Mouse (Mus musculus): ENCODE results near the gene Gm49486. TPM values are rescaled to one million over a fixed set of nuclear protein-coding genes. Genes with fewer than 3 reads are reported as not detected.

The Gm49486 gene
- 1.3 TPM for polyA plus RNA-seq (2014; fragmentation: Illumina TruSeq; extraction: RNeasy Lipid Tissue Mini Kit (QIAGEN cat#74804); ENCODE audit: low read depth, low replicate concordance)

GRCm38 (mm10) chr15:79229058-79229821 lies at the start of gene Gm49486, which contains the start of gene Pick1:
Gm49486 (plus strand) TSS chr15:79229391.
Pick1 (plus strand) TSS chr15:79229173.

GRCm38 (mm10) chr15:79254661-79255060 lies 25.5 kb downstream of the Gm49486 start, which contains the start of gene Slc16a8:
Slc16a8 (minus strand) TSS chr15:79254761.

GRCm38 (mm10) chr15:79285399-79285798 lies 56.2 kb downstream of the Gm49486 start, which contains the start of gene Baiap2l2:
Baiap2l2 (minus strand) TSS chr15:79285537.

Other genes with a start within 250 kb of the Gm49486 start
- 206 TPM for gene H1f0, start 200.9 kb upstream of the Gm49486 start, polyA plus RNA-seq (2014; fragmentation: Illumina TruSeq; extraction: RNeasy Lipid Tissue Mini Kit (QIAGEN cat#74804); ENCODE audit: low read depth, low replicate concordance)
- not detected for gene Galr3, start 187.5 kb upstream of the Gm49486 start, polyA plus RNA-seq (2014; fragmentation: Illumina TruSeq; extraction: RNeasy Lipid Tissue Mini Kit (QIAGEN cat#74804); ENCODE audit: low read depth, low replicate concordance)
- gene Ankrd54, start 166.5 kb upstream of the Gm49486 start, polyA plus RNA-seq (2014; fragmentation: Illumina TruSeq; extraction: RNeasy Lipid Tissue Mini Kit (QIAGEN cat#74804); ENCODE audit: low read depth, low replicate concordance), result 1.5 TPM
- 76.2 TPM for gene Eif3l, start 154.2 kb upstream of the Gm49486 start, polyA plus RNA-seq (2014; fragmentation: Illumina TruSeq; extraction: RNeasy Lipid Tissue Mini Kit (QIAGEN cat#74804); ENCODE audit: low read depth, low replicate concordance)
- gene Micall1, start 120.5 kb upstream of the Gm49486 start, polyA plus RNA-seq (2014; fragmentation: Illumina TruSeq; extraction: RNeasy Lipid Tissue Mini Kit (QIAGEN cat#74804); ENCODE audit: low read depth, low replicate concordance), result 9.1 TPM
- gene Polr2f, start 88.4 kb upstream of the Gm49486 start, polyA plus RNA-seq (2014; fragmentation: Illumina TruSeq; extraction: RNeasy Lipid Tissue Mini Kit (QIAGEN cat#74804); ENCODE audit: low read depth, low replicate concordance), result not detected
- 0.38 TPM for gene 1700088E04Rik, start 88.1 kb upstream of the Gm49486 start, polyA plus RNA-seq (2014; fragmentation: Illumina TruSeq; extraction: RNeasy Lipid Tissue Mini Kit (QIAGEN cat#74804); ENCODE audit: low read depth, low replicate concordance)
- 0.16 TPM for gene Sox10, start 64.2 kb upstream of the Gm49486 start, polyA plus RNA-seq (2014; fragmentation: Illumina TruSeq; extraction: RNeasy Lipid Tissue Mini Kit (QIAGEN cat#74804); ENCODE audit: low read depth, low replicate concordance)
- gene Pick1, start 218 bp upstream of the Gm49486 start, polyA plus RNA-seq (2014; fragmentation: Illumina TruSeq; extraction: RNeasy Lipid Tissue Mini Kit (QIAGEN cat#74804); ENCODE audit: low read depth, low replicate concordance), result 24.6 TPM
- not detected for gene Slc16a8, start 25.4 kb downstream of the Gm49486 start, polyA plus RNA-seq (2014; fragmentation: Illumina TruSeq; extraction: RNeasy Lipid Tissue Mini Kit (QIAGEN cat#74804); ENCODE audit: low read depth, low replicate concordance)
- 7.9 TPM for gene Baiap2l2, start 56.1 kb downstream of the Gm49486 start, polyA plus RNA-seq (2014; fragmentation: Illumina TruSeq; extraction: RNeasy Lipid Tissue Mini Kit (QIAGEN cat#74804); ENCODE audit: low read depth, low replicate concordance)
- gene Pla2g6, start 99.0 kb downstream of the Gm49486 start, polyA plus RNA-seq (2014; fragmentation: Illumina TruSeq; extraction: RNeasy Lipid Tissue Mini Kit (QIAGEN cat#74804); ENCODE audit: low read depth, low replicate concordance), result not detected
- 3.6 TPM for gene Maff, start 117.2 kb downstream of the Gm49486 start, polyA plus RNA-seq (2014; fragmentation: Illumina TruSeq; extraction: RNeasy Lipid Tissue Mini Kit (QIAGEN cat#74804); ENCODE audit: low read depth, low replicate concordance)
- 8.4 TPM for gene Tmem184b, start 174.2 kb downstream of the Gm49486 start, polyA plus RNA-seq (2014; fragmentation: Illumina TruSeq; extraction: RNeasy Lipid Tissue Mini Kit (QIAGEN cat#74804); ENCODE audit: low read depth, low replicate concordance)
- gene Csnk1e, start 226.2 kb downstream of the Gm49486 start, polyA plus RNA-seq (2014; fragmentation: Illumina TruSeq; extraction: RNeasy Lipid Tissue Mini Kit (QIAGEN cat#74804); ENCODE audit: low read depth, low replicate concordance), result 7.4 TPM